Comparison of ENCODE assay signal across 30 mouse cellular contexts in genomic region chr8:92272726-92273125, GRCm38 (mm10).
"Had no signal": no experiment of that assay in that cellular context is flagged by ENCODE, and none has a peak within 500 bp of the region (broad histone marks: within the 10 kb centered on the region; RNA-seq: fewer than 3 reads in every experiment).

No protein-coding gene starts in this region.

- H3K4me2 ChIP-seq: limb, embryonic 12.5 days; limb, embryonic 13.5 days; limb, embryonic 15.5 days; liver, embryonic 11.5 days; liver, embryonic 13.5 days; liver, embryonic 15.5 days; lung, embryonic 14.5 days; lung, embryonic 15.5 days; midbrain, embryonic 11.5 days; midbrain, embryonic 12.5 days; midbrain, embryonic 13.5 days; midbrain, embryonic 15.5 days; neural tube, embryonic 12.5 days had no signal

- H3K27ac ChIP-seq: left cerebral cortex, adult 2 months; limb, embryonic 10.5 days; limb, embryonic 12.5 days; limb, embryonic 13.5 days; limb, embryonic 15.5 days; liver, embryonic 13.5 days; liver, embryonic 14.5 days; liver, embryonic 15.5 days; lung, embryonic 15.5 days; macrophage; midbrain, embryonic 10.5 days; midbrain, embryonic 12.5 days; midbrain, embryonic 13.5 days; midbrain, embryonic 15.5 days; neural tube, embryonic 12.5 days had no signal

- H3K9ac ChIP-seq: limb, embryonic 12.5 days; limb, embryonic 13.5 days; limb, embryonic 15.5 days; liver, embryonic 13.5 days; liver, embryonic 14.5 days; liver, embryonic 15.5 days; lung, embryonic 14.5 days; lung, embryonic 15.5 days; midbrain, embryonic 12.5 days; midbrain, embryonic 13.5 days; midbrain, embryonic 15.5 days; neural tube, embryonic 12.5 days had no signal

- H3K36me3 ChIP-seq: limb, embryonic 10.5 days; limb, embryonic 12.5 days; limb, embryonic 13.5 days; limb, embryonic 15.5 days; liver, embryonic 13.5 days; liver, embryonic 15.5 days; lung, embryonic 15.5 days; midbrain, embryonic 10.5 days; midbrain, embryonic 12.5 days; midbrain, embryonic 13.5 days; midbrain, embryonic 15.5 days; neural tube, embryonic 12.5 days had no signal

- ATAC-seq: lung, postnatal 0 days; midbrain, embryonic 13.5 days; midbrain, embryonic 15.5 days; midbrain, embryonic 16.5 days had no signal

- H3K9me3 ChIP-seq: limb, embryonic 10.5 days; liver, embryonic 15.5 days; lung, embryonic 15.5 days; midbrain, embryonic 15.5 days had no signal

- H3K4me1 ChIP-seq: limb, embryonic 10.5 days; limb, embryonic 12.5 days; limb, embryonic 13.5 days; limb, embryonic 15.5 days; liver, embryonic 13.5 days; liver, embryonic 15.5 days; lung, embryonic 15.5 days; midbrain, embryonic 12.5 days; midbrain, embryonic 13.5 days; midbrain, embryonic 15.5 days; neural tube, embryonic 12.5 days had no signal

- DNase-seq: left cerebral cortex, postnatal 4 days; liver, embryonic 13.5 days; lung, adult 18-20 months; lung, adult 2 months; lung, embryonic 14.5 days; lung, postnatal 10 days; lung, postnatal 14 days; lung, postnatal 36 days; lung, postnatal 4 days; midbrain, embryonic 14.5 days had no signal

- H3K4me3 ChIP-seq: left cerebral cortex, adult 2 months; limb, embryonic 10.5 days; limb, embryonic 12.5 days; limb, embryonic 13.5 days; limb, embryonic 15.5 days; liver, embryonic 13.5 days; liver, embryonic 15.5 days; lung, embryonic 15.5 days; midbrain, embryonic 10.5 days; midbrain, embryonic 12.5 days; midbrain, embryonic 13.5 days; midbrain, embryonic 15.5 days; myocyte; neural tube, embryonic 12.5 days had no signal

- H3K27me3 ChIP-seq: limb, embryonic 15.5 days; liver, embryonic 13.5 days; liver, embryonic 15.5 days; lung, embryonic 15.5 days; megakaryocyte, embryonic 14.5 days; midbrain, embryonic 12.5 days; midbrain, embryonic 15.5 days; neural tube, embryonic 12.5 days had no signal
